Mouse (Mus musculus) hindbrain, embryonic 14.5 days (tissue): ENCODE results near the gene Cplane1. TPM values are rescaled to one million over a fixed set of nuclear protein-coding genes. Genes with fewer than 3 reads are reported as not detected.

Experiments
- ATAC-seq: fragments of 200-750 bp; cut with Nextera tagmentation; 2 replicates; pipeline ENCODE4 v1.8.0; 2017; ENCODE audit warnings: moderate number of reproducible peaks, mild to moderate bottlenecking, moderate TSS enrichment, moderate library complexity; ENCODE audit not compliant: low FRiP score
- DNase-seq: peaks from one replicate; pipeline ENCODE4 v3.0.0-alpha.2; 2015; ENCODE audit warnings: low spot score
- H3K27ac ChIP-seq: fragments of 300-500 bp; sonication (generic); 2 replicates; pipeline ENCODE4 v1.5.1; 2014; ENCODE audit warnings: mild to moderate bottlenecking, moderate library complexity
- H3K27me3 ChIP-seq: fragments of 300-500 bp; sonication (generic); 2 replicates; pipeline ENCODE4 v1.6.1; 2014; ENCODE audit warnings: mild to moderate bottlenecking, low read length, mixed read lengths; ENCODE audit not compliant: control insufficient read depth, insufficient read depth
- H3K36me3 ChIP-seq: fragments of 300-500 bp; sonication (generic); replicated peaks from 2 replicates; pipeline ENCODE4 v1.6.1; 2014; ENCODE audit not compliant: control insufficient read depth, insufficient read depth
- H3K4me1 ChIP-seq: fragments of 300-500 bp; sonication (generic); replicated peaks from 2 replicates; pipeline ENCODE4 v1.6.1; 2014; ENCODE audit warnings: antibody characterized with exemption, low read length, mixed read lengths; ENCODE audit not compliant: control insufficient read depth, insufficient read depth
- H3K4me2 ChIP-seq: fragments of 300-500 bp; sonication (generic); replicated peaks from 2 replicates; pipeline ENCODE4 v1.6.1; 2014; ENCODE audit warnings: mild to moderate bottlenecking, moderate library complexity
- H3K4me3 ChIP-seq: fragments of 300-500 bp; sonication (generic); replicated peaks from 2 replicates; pipeline ENCODE4 v1.5.1; 2014; ENCODE audit warnings: mild to moderate bottlenecking, low read length
- H3K9ac ChIP-seq: fragments of 300-500 bp; sonication (generic); 2 replicates; pipeline ENCODE4 v1.6.1; 2014
- H3K9me3 ChIP-seq: fragments of 300-500 bp; sonication (generic); 2 replicates; pipeline ENCODE4 v1.6.1; 2016; ENCODE audit warnings: low read length; ENCODE audit not compliant: control insufficient read depth
- WGBS: fragments of 180-500 bp; shearing (Covaris S2); extraction: QIAGEN DNeasy Blood & Tissue Kit; methylation state at CpG from one replicate; pipeline ENCODE4 v1.1.7; 2014; 5-methylcytosine and 5-hydroxymethylcytosine counted together
- polyA plus RNA-seq: library from polyadenylated mRNA; unstranded; fragments of >200 nt; fragmentation: Nextera tagmentation; extraction: Ambion mirVana; gene quantifications from 2 replicates; pipeline ENCODE4 v1.2.1, GENCODE M21; 2014

Gene Cplane1
- polyA plus RNA-seq, 1 experiment from 2014 or later = 24.5 TPM

GRCm38 (mm10) chr15:8281701-8282100 lies 112.8 kb downstream of the Cplane1 start:
- no peak overlapping the region for H3K9ac ChIP-seq
- no peak overlapping the region for H3K27ac ChIP-seq
- DNase-seq (no peak), ATAC-seq (no peak)
- no peak overlapping the region for H3K4me3 ChIP-seq
- H3K4me1 ChIP-seq = no peaks in the 10 kb centered on the region
- no peaks in the 10 kb centered on the region for H3K27me3 ChIP-seq
- 79% methylated on average over 7 of the region's 7 CpGs for WGBS
- no peak overlapping the region for H3K4me2 ChIP-seq
- H3K9me3 ChIP-seq = no peaks in the 10 kb centered on the region
- no peaks in the 10 kb centered on the region for H3K36me3 ChIP-seq

GRCm38 (mm10) chr15:8282155-8282554 lies 113.2 kb downstream of the Cplane1 start:
- no peaks in the 10 kb centered on the region for H3K27me3 ChIP-seq
- WGBS = 99% methylated on average over 2 of the region's 2 CpGs
- DNase-seq = no peak
- H3K4me1 ChIP-seq = no peaks in the 10 kb centered on the region
- no peak overlapping the region for H3K4me3 ChIP-seq
- no peak overlapping the region for H3K4me2 ChIP-seq
- H3K36me3 ChIP-seq = no peaks in the 10 kb centered on the region
- no peak overlapping the region for H3K9ac ChIP-seq
- ATAC-seq = no peak
- H3K27ac ChIP-seq = no peak overlapping the region
- H3K9me3 ChIP-seq = no peaks in the 10 kb centered on the region

GRCm38 (mm10) chr15:8291251-8291650 lies 122.3 kb downstream of the Cplane1 start:
- H3K36me3 ChIP-seq = peaks cover 72% of the 10 kb centered on the region
- WGBS = 95% methylated on average over 14 of the region's 14 CpGs

GRCm38 (mm10) chr15:8294150-8294549 lies 125.2 kb downstream of the Cplane1 start:
- WGBS = 94% methylated on average over 6 of the region's 6 CpGs
- Histone ChIP-seq H3K9ac (no peak overlapping the region), H3K27me3 (no peaks in the 10 kb centered on the region), H3K9me3 (no peaks in the 10 kb centered on the region), H3K36me3 (peaks cover 93% of the 10 kb centered on the region), H3K4me3 (no peak overlapping the region), H3K27ac (no peak overlapping the region), H3K4me2 (no peak overlapping the region), H3K4me1 (no peaks in the 10 kb centered on the region)
- no peak for DNase-seq
- no peak for ATAC-seq

More at GRCm38 (mm10) chr15:8291251-8291650, 122.3 kb downstream of the Cplane1 start:
- H3K4me2 ChIP-seq = no peak overlapping the region
- H3K27me3 ChIP-seq = no peaks in the 10 kb centered on the region
- ATAC-seq = no peak
- no peak for DNase-seq
- no peaks in the 10 kb centered on the region for H3K9me3 ChIP-seq
- H3K27ac ChIP-seq = no peak overlapping the region
- no peak overlapping the region for H3K9ac ChIP-seq
- H3K4me3 ChIP-seq = no peak overlapping the region
- no peaks in the 10 kb centered on the region for H3K4me1 ChIP-seq

- no peak overlapping the region for H3K4me2 ChIP-seq
- H3K4me1 ChIP-seq = no peaks in the 10 kb centered on the region
- no peaks in the 10 kb centered on the region for H3K27me3 ChIP-seq
- H3K4me3 ChIP-seq = no peak overlapping the region
- ATAC-seq = no peak
- H3K9me3 ChIP-seq = no peaks in the 10 kb centered on the region
- WGBS = 91% methylated on average over 10 of the region's 10 CpGs
- peaks cover 93% of the 10 kb centered on the region for H3K36me3 ChIP-seq
- H3K9ac ChIP-seq = no peak overlapping the region
- DNase-seq = no peak
- no peak overlapping the region for H3K27ac ChIP-seq
Observed at GRCm38 (mm10) chr15:8302944-8303343, 134.0 kb downstream of the Cplane1 start.

GRCm38 (mm10) chr15:8305474-8305873 lies 136.6 kb downstream of the Cplane1 start:
- Histone ChIP-seq H3K4me2 (no peak overlapping the region), H3K9ac (no peak overlapping the region), H3K4me3 (no peak overlapping the region), H3K4me1 (no peaks in the 10 kb centered on the region), H3K9me3 (no peaks in the 10 kb centered on the region), H3K36me3 (peaks cover 88% of the 10 kb centered on the region), H3K27ac (no peak overlapping the region), H3K27me3 (no peaks in the 10 kb centered on the region)
- WGBS = 98% methylated on average over 1 of the region's 1 CpGs
- DNase-seq (no peak), ATAC-seq (no peak)

GRCm38 (mm10) chr15:8317381-8317780 lies 148.5 kb downstream of the Cplane1 start:
- WGBS = 97% methylated on average over 4 of the region's 4 CpGs
- Histone ChIP-seq H3K4me1 (no peaks in the 10 kb centered on the region), H3K27me3 (no peaks in the 10 kb centered on the region), H3K27ac (no peak overlapping the region), H3K4me2 (no peak overlapping the region), H3K9ac (no peak overlapping the region), H3K9me3 (no peaks in the 10 kb centered on the region), H3K36me3 (peaks cover 62% of the 10 kb centered on the region), H3K4me3 (no peak overlapping the region)
- no peak for DNase-seq
- no peak for ATAC-seq

- no peak overlapping the region for H3K9ac ChIP-seq
- H3K9me3 ChIP-seq = no peaks in the 10 kb centered on the region
- H3K4me1 ChIP-seq = no peaks in the 10 kb centered on the region
- H3K27me3 ChIP-seq = no peaks in the 10 kb centered on the region
- 93% methylated on average over 5 of the region's 5 CpGs for WGBS
- no peak overlapping the region for H3K4me2 ChIP-seq
- no peak for DNase-seq
- H3K27ac ChIP-seq = no peak overlapping the region
- H3K4me3 ChIP-seq = no peak overlapping the region
- peaks cover 62% of the 10 kb centered on the region for H3K36me3 ChIP-seq
- ATAC-seq = no peak
Observed at GRCm38 (mm10) chr15:8319191-8319590, 150.3 kb downstream of the Cplane1 start.
